Mouse (Mus musculus) forebrain, embryonic 12.5 days (tissue): Measurements from ENCODE around the gene Fbxw11. TPM values are rescaled to one million over a fixed set of nuclear protein-coding genes. Genes with fewer than 3 reads are reported as not detected.

Source experiments
- ATAC-seq: fragments of 200-750 bp; cut with Nextera tagmentation; 2 replicates; pipeline ENCODE4 v1.8.0; 2017; ENCODE audit warnings: moderate TSS enrichment; ENCODE audit not compliant: low FRiP score
- H3K27ac ChIP-seq: fragments of 300-500 bp; sonication (generic); 2 replicates; pipeline ENCODE4 v1.5.1; 2016; ENCODE audit warnings: mild to moderate bottlenecking
- H3K27me3 ChIP-seq: fragments of 300-500 bp; sonication (generic); 2 replicates; pipeline ENCODE4 v1.6.1; 2016; ENCODE audit warnings: mild to moderate bottlenecking
- H3K36me3 ChIP-seq: fragments of 300-500 bp; sonication (generic); replicated peaks from 2 replicates; pipeline ENCODE4 v1.6.1; 2016; ENCODE audit warnings: mild to moderate bottlenecking
- H3K4me1 ChIP-seq: fragments of 300-500 bp; sonication (generic); 2 replicates; pipeline ENCODE4 v1.6.1; 2016
- H3K4me2 ChIP-seq: fragments of 300-500 bp; sonication (generic); 2 replicates; pipeline ENCODE4 v1.6.1; 2016; ENCODE audit warnings: mild to moderate bottlenecking, moderate library complexity
- H3K4me3 ChIP-seq: fragments of 300-500 bp; sonication (generic); replicated peaks from 2 replicates; pipeline ENCODE4 v1.5.1; 2016; ENCODE audit warnings: mild to moderate bottlenecking
- H3K9ac ChIP-seq: fragments of 300-500 bp; sonication (generic); 2 replicates; pipeline ENCODE4 v1.6.1; 2016; ENCODE audit warnings: mild to moderate bottlenecking
- H3K9me3 ChIP-seq: fragments of 300-500 bp; sonication (generic); 2 replicates; pipeline ENCODE4 v1.6.1; 2016
- WGBS: fragments of 180-500 bp; shearing (Covaris S2); methylation state at CpG from one replicate; pipeline ENCODE4 v1.1.7; 2016; 5-methylcytosine and 5-hydroxymethylcytosine counted together
- polyA plus RNA-seq: library from polyadenylated mRNA; unstranded; fragments of >200 nt; fragmentation: Nextera tagmentation; extraction: Ambion mirVana; gene quantifications from 2 replicates; pipeline ENCODE4 v1.2.1, GENCODE M21; 2016

The Fbxw11 gene
- polyA plus RNA-seq, 1 experiment from 2014 or later, result 111 TPM

GRCm38 (mm10) chr11:32794759-32795445, 152.4 kb downstream of the Fbxw11 start:
- Histone ChIP-seq H3K9me3 (no peaks in the 10 kb centered on the region), H3K36me3 (no peaks in the 10 kb centered on the region), H3K4me1 (no peaks in the 10 kb centered on the region), H3K27ac (no peak overlapping the region), H3K4me2 (no peak overlapping the region), H3K27me3 (no peaks in the 10 kb centered on the region), H3K4me3 (no peak overlapping the region), H3K9ac (no peak overlapping the region)
- 76% methylated on average over 10 of the region's 10 CpGs for WGBS
- no peak for ATAC-seq

Other genes starting within 250 kb of the Fbxw11 start
- 68.3 and 72.7 TPM in 2 replicates for gene Ubtd2, start 187.4 kb upstream of the Fbxw11 start, polyA plus RNA-seq
- 0.27 TPM in 1 of 2 replicates, not detected in the other for gene Efcab9, start 110.6 kb upstream of the Fbxw11 start, polyA plus RNA-seq
- 2.3 and 2.4 TPM in 2 replicates for gene Stk10, start 109.4 kb upstream of the Fbxw11 start, polyA plus RNA-seq
- gene Smim23, start 181.9 kb downstream of the Fbxw11 start, polyA plus RNA-seq, result not detected in 2 replicates